Mouse (Mus musculus) brain, embryonic 18.5 days (tissue): ENCODE results near the gene Lcn11.

Source experiments
- DNase-seq: peaks from one replicate; pipeline ENCODE4 v3.0.0-alpha.2; 2012; ENCODE audit warnings: low read depth, low spot score

The Lcn11 gene

DNA sequence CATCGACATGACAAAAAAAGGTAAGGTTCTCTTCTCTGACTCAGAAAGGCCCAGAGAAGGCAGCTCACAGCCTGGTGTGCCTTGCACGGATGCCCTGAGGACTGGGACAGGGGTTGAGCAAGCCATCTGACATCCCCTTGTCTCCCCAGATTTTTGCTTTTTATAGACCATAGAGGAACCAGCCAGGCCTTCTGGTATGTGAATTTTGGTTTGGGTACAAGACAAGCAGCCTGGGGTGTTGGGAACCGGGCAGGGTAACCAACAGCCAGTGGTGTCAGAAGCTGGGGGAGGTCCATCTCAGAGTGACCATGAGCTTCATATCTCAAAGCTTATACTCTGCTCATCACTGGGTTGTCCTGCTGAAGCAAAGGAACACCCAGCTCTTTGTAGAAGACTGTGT, 47.9 kb downstream of the Lcn11 start:
- no peak for DNase-seq

DNA sequence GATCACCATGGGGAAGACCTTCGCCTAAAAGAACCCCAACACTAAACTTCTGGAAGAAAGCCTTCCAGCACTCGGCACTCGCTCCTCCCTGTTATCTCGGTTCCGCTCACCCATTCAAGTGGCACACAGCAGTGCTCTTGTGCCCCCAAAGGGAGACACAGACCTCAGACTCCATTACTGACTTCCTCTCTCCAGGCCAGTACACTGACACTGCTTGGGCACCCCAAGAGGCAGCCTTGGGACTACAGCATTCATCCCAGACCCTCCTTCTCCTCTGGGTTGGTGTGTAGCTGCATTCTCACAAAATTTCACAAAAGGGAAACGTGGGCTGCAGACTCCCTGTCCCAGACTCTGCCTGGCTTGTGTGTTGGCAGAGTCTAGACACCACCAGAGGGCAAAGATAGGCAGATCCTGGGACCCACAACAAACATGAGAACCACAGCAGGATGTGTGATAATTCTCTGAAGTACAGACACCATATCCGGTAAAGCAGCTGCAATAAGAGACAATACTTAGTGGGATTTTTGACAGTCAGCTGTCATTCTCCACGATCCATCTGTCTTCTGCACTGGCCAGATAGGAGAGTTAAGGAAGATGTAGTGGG, 51.6 kb downstream of the Lcn11 start:
- DNase-seq, result no peak
